Mouse (Mus musculus) liver, postnatal 0 days (tissue): Measurements from ENCODE around the gene Epn3.

Experiments
- CTCF ChIP-seq: sonication (generic); IDR thresholded peaks from 2 replicates; pipeline ENCODE4 v1.5.1; 2016; ENCODE audit warnings: antibody characterized with exemption, low read depth
- EP300 ChIP-seq: IDR thresholded peaks from 2 replicates; pipeline ENCODE4 v1.6.1; 2016; ENCODE audit warnings: antibody characterized with exemption, low read depth, mild to moderate bottlenecking

DNA sequence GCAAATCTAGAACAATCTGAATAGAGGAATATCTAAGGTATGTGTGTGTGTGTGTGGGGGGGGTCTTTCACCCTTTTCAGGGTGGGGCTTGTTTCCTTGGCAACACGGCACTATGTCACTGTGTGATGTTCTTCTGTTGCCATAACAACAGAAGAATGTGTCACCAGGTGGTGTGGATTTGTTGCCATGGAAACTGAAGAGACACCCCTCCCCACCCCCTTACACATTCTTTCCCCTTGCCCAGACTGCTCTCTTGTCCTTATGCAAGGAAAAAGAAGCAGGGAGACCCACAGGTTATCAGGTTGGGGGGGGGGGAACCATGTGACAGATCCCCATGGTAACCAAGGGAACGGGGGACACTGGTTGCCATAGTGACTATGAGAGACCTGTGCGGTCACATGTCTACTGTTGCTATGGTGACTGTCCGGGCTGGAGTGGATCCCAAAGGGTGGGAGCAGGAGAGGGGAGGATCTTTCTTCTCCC, 31.2 kb downstream of the Epn3 start:
- TF ChIP-seq CTCF, result no peak
- TF ChIP-seq EP300, result no peak
